ENCODE assay signal across 9 mouse cellular contexts in genomic region chr17:27201981-27202380, GRCm38 (mm10). TPM values are rescaled to one million over a fixed set of nuclear protein-coding genes. Genes with fewer than 3 reads are reported as not detected.
DNase-seq lines count a peak whose midpoint lies in the region; ATAC-seq lines count a peak whose summit lies in the region.
"Had no signal": no experiment of that assay in that cellular context is flagged by ENCODE, and none has a peak within 500 bp of the region (broad histone marks: within the 10 kb centered on the region; RNA-seq: fewer than 3 reads in every experiment).

No protein-coding gene starts in this region.

- WGBS in liver, embryonic 12.5 days (ENCODE audit: insufficient replicate concordance), result 86% methylated on average over 2 of the region's 2 CpGs

- peaks cover 57% of the 10 kb centered on the region for H3K36me3 ChIP-seq in liver, embryonic 12.5 days

- peaks cover 52% of the 10 kb centered on the region for H3K4me1 ChIP-seq in liver, embryonic 12.5 days

- H3K27me3 ChIP-seq in liver, embryonic 12.5 days (replicated peaks), result peaks cover 4% of the 10 kb centered on the region; the same call in 1 of the 2 replicates

- peaks cover 4% of the 10 kb centered on the region; the same call in 1 of the 2 replicates for H3K9me3 ChIP-seq in liver, embryonic 12.5 days (replicated peaks)

- H3K9ac ChIP-seq in liver, embryonic 12.5 days, result no peak overlapping the region

- peak; percentile 61 for DNase-seq in CD4-positive, CD25-positive, alpha-beta regulatory T cell, adult 2 months (ENCODE audit: low read depth, low spot score)
- peak; percentile 34 for DNase-seq in lung, postnatal 36 days
- DNase-seq in lung, postnatal 25 days (ENCODE audit: low spot score), result no peak
- peak; percentile 81 for DNase-seq in ZHBTc4 (ENCODE audit: low read depth, low spot score)
- DNase-seq in spleen, postnatal 14 days (ENCODE audit: low spot score in 2 of 2), result no peak
- DNase-seq in thymus, postnatal 36 days, result no peak
- DNase-seq: kidney, adult 8-10 months had no signal

- H3K4me2 ChIP-seq in liver, embryonic 12.5 days, result no peak overlapping the region

- no peak overlapping the region for H3K4me3 ChIP-seq in liver, embryonic 12.5 days

- ATAC-seq in CD4-positive, CD25-positive, alpha-beta regulatory T cell, adult 4 months, result no peak
- ATAC-seq in liver, embryonic 12.5 days, result no peak

- H3K27ac ChIP-seq in liver, embryonic 12.5 days, result 0 out of 2 replicates have a peak overlapping the region, but pooled peaks have one; percentile 24

RNA-seq across cellular contexts. Expression of gene Lemd2, which starts 2.3 kb away (rescaled TPM):
- 10 to 100 TPM; 10.7 to 11.4 TPM for polyA plus RNA-seq in CD4-positive, CD25-positive, alpha-beta regulatory T cell, adult 4 months (2017; shearing (Covaris generic))
- polyA plus RNA-seq in liver, embryonic 12.5 days (2016; fragmentation: Nextera tagmentation; extraction: Ambion mirVana), result 13.1 and 13.9 TPM in 2 replicates

RNA-seq across cellular contexts. Expression of gene Ip6k3, which starts 34.4 kb away (rescaled TPM):
- not detected for polyA plus RNA-seq in CD4-positive, CD25-positive, alpha-beta regulatory T cell, adult 4 months (2017; shearing (Covaris generic))
- polyA plus RNA-seq in liver, embryonic 12.5 days (2016; fragmentation: Nextera tagmentation; extraction: Ambion mirVana), result 0.13 TPM in 1 of 2 replicates, not detected in the other

Comparison
In these comparisons a context has a peak if more than half of its experiments do, and no peak if none do; other contexts are left out.
1. DNase-seq: peak in CD4-positive, CD25-positive, alpha-beta regulatory T cell, adult 2 months (single experiment), lung, postnatal 36 days (single experiment) and ZHBTc4 (single experiment); none in lung, postnatal 25 days (single experiment), spleen, postnatal 14 days (0 of 2) and thymus, postnatal 36 days (0 of 2).